Mouse (Mus musculus): ENCODE data around the gene Renbp. TPM values are rescaled to one million over a fixed set of nuclear protein-coding genes. Genes with fewer than 3 reads are reported as not detected.
A peak's percentile ranks its signal among the peaks of the same experiment; 100 is the strongest.

Renbp gene
- polyA plus RNA-seq, 1 experiment from 2014 or later = 13.3 TPM

DNA sequence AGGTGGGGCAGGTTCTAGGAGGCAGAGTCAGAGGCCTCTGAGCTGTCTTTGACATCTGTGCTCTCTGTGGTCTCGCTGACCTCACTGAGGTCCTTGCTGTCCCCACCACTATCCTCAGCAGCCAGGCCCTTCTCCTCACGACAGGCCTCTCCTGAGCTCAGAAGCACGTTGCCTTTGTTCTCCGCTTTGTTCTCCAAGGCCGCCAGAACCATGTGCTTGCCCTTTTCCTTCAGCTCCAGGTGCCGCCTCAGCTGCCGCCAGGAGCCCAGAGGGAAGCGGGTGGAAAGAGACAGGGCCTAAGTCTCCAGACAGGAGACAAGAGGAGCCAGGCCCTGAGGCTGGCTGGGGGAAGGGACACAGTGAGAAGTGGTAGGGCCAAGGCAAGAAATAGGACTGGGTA, 13.7 kb downstream of the Renbp start:
- WGBS = 77% methylated on average over 8 of the region's 8 CpGs
- Histone ChIP-seq H3K9me3 (no peaks in the 10 kb centered on the region), H3K36me3 (peaks cover 5% of the 10 kb centered on the region; the same call in 1 of the 2 replicates), H3K4me2 (no peak overlapping the region), H3K27ac (replicated peaks) (no peak overlapping the region), H3K4me3 (no peak overlapping the region), H3K9ac (no peak overlapping the region), H3K27me3 (no peaks in the 10 kb centered on the region), H3K4me1 (replicated peaks) (peaks cover 9% of the 10 kb centered on the region)
- ATAC-seq (ENCODE audit: low FRiP score, low read depth) = no peak

DNA sequence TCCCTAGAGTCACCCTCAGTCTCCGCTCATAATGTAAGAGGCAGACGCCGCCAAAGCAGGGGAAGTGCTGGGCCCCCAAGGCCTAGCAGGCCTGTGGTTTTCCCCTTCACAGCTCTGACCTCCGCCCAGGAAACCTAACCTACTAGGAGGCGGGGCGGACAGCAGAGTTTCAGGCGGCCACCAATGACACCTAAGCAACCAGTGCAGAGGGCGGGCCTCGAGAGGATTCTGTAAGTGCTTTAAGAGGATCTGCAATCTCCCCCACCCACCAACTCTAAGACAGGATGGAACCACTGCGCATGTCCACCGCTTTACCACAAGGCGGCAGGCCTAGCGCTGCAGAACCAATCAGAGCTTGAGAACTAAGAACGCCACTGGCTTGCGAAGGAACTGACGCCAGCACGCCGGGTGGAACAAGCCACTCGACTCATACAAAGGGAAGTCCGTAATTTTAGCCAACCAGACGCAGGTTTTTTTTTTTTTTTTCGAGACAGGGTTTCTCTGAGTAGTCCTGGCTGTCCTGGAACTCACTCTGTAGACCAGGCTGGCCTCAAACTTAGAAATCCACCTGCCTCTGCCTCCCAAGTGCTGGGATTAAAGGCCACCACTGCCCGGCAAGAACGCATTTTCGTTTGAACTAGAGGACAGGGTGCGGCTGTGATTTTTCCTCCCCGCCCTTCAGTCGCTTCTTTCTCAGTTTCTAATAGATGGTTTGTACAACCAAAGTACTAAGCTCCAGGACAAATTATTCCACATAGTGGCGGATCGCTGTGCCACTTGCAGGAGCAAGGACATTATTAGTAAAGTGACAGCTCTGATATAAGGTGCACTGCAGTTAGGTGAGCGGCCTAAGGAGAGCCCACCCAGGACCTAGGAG, 15.6 kb downstream of the Renbp start:
- peak overlapping the region; percentile 27 for H3K4me3 ChIP-seq
- 26% methylated on average over 31 of the region's 31 CpGs for WGBS
- peak overlapping the region; percentile 78 for H3K27ac ChIP-seq (replicated peaks)
- H3K36me3 ChIP-seq = peaks cover 5% of the 10 kb centered on the region; the same call in 1 of the 2 replicates
- ATAC-seq (ENCODE audit: low FRiP score, low read depth) = peak; percentile 98
- H3K27me3 ChIP-seq = no peaks in the 10 kb centered on the region
- no peaks in the 10 kb centered on the region for H3K9me3 ChIP-seq
- H3K9ac ChIP-seq = peak overlapping the region; percentile 22; the same call in 1 of the 2 replicates
- H3K4me1 ChIP-seq (replicated peaks) = peaks cover 2% of the 10 kb centered on the region; the same call in 1 of the 2 replicates
- H3K4me2 ChIP-seq = peak overlapping the region; percentile 50

DNA sequence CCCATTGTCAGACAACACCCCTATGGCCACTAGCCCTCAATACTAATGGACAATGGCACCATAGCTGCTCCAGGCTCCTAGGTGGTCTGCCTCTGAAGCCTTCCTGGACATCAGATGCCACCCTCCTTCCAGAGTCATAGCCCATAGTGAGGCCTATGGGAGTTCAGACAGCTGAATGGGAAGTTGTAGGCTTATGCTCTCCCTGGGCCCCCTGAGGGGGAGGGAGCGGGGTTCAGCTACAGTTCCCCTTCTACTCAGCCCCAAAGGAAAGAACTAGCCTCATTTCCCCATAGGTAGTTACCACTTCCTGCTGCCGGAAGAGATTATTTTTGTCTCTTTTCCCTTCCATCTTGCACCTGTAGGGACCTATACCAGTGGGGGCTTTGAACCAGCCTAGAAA, 19.1 kb downstream of the Renbp start:
- Histone ChIP-seq H3K4me3 (no peak overlapping the region), H3K36me3 (no peaks in the 10 kb centered on the region), H3K27me3 (no peaks in the 10 kb centered on the region), H3K9me3 (no peaks in the 10 kb centered on the region), H3K9ac (no peak overlapping the region), H3K4me1 (replicated peaks) (0 out of 2 replicates have a peak, but pooled peaks cover 2% of the 10 kb centered on the region), H3K27ac (replicated peaks) (no peak overlapping the region), H3K4me2 (no peak overlapping the region)
- 91% methylated on average over 2 of the region's 2 CpGs for WGBS
- ATAC-seq (ENCODE audit: low FRiP score, low read depth) = no peak

DNA sequence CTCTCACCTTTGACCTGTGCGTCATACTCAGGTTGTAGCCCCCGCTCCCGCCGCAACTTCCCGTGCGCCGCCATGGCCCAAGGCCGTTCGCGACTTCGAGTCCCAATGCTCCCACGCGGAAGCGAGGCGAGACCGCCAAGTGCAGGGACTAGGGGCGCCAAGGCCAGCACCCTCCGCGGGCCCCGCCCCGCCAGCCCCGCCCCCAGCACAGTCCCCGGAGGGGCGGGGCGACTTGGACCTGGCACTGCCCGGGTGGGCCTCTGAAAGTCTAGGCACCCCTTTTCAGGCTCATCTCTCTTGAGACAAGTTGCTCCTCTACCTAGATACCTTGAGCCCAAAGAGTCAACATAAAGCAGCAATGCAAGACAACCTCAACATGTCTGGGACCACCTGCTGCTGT, 19.5 kb downstream of the Renbp start:
- 34% methylated on average over 22 of the region's 26 CpGs for WGBS
- no peak overlapping the region for H3K4me3 ChIP-seq
- 0 out of 2 replicates have a peak, but pooled peaks cover 2% of the 10 kb centered on the region for H3K4me1 ChIP-seq (replicated peaks)
- no peak for ATAC-seq (ENCODE audit: low FRiP score, low read depth)
- H3K4me2 ChIP-seq = peak overlapping the region; percentile 44
- H3K27me3 ChIP-seq = no peaks in the 10 kb centered on the region
- no peaks in the 10 kb centered on the region for H3K36me3 ChIP-seq
- no peak overlapping the region for H3K27ac ChIP-seq (replicated peaks)
- no peak overlapping the region for H3K9ac ChIP-seq
- no peaks in the 10 kb centered on the region for H3K9me3 ChIP-seq

DNA sequence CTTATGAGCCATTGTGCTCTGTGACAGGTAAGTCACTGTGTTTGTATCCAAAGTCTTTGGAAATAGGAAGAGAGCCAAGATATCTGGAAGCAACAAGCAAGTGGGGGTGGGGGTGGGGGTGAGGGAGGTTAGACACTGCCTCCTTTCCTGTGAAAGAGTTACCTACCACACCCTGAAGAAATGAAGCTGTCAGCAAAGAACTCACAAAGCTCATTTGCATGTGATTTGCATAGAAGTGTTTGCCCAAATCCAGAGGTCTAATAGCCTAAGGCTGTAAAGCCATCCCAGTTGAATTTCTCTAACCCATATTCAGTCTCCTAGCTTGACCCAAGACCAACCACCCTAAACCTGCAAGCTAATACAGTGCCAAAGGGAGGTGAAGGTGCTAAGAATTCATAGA, 20.2 kb downstream of the Renbp start:
- H3K27me3 ChIP-seq = no peaks in the 10 kb centered on the region
- 0 out of 2 replicates have a peak, but pooled peaks cover 2% of the 10 kb centered on the region for H3K4me1 ChIP-seq (replicated peaks)
- no peak for ATAC-seq (ENCODE audit: low FRiP score, low read depth)
- no peak overlapping the region for H3K9ac ChIP-seq
- H3K27ac ChIP-seq (replicated peaks) = no peak overlapping the region
- H3K9me3 ChIP-seq = no peaks in the 10 kb centered on the region
- H3K4me3 ChIP-seq = no peak overlapping the region
- 0 out of 2 replicates have a peak overlapping the region, but pooled peaks have one; percentile 44 for H3K4me2 ChIP-seq
- H3K36me3 ChIP-seq = no peaks in the 10 kb centered on the region

DNA sequence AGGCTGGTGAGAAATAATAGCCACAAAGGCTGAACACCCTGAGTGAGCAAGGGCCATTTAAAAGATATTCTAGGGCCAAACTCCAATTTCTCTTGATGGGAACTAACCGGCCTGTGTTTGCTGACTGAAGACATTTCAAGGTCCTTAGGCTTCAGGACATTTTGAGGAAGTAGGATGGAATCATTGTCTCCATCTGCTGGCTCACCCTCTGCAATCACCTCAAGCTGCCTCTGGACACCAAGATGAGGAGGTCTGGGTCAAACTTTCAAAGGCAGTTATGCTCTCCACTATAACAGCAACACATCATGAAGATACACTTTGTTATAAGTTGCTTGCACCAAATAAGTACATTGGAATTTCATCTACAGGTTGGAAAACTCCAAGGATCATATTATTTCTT, 20.6 kb downstream of the Renbp start:
- no peaks in the 10 kb centered on the region for H3K27me3 ChIP-seq
- H3K4me2 ChIP-seq = no peak overlapping the region
- WGBS = 100% methylated on average over 1 of the region's 1 CpGs
- H3K27ac ChIP-seq (replicated peaks) = no peak overlapping the region
- 0 out of 2 replicates have a peak, but pooled peaks cover 2% of the 10 kb centered on the region for H3K4me1 ChIP-seq (replicated peaks)
- no peaks in the 10 kb centered on the region for H3K36me3 ChIP-seq
- H3K4me3 ChIP-seq = no peak overlapping the region
- no peak for ATAC-seq (ENCODE audit: low FRiP score, low read depth)
- H3K9me3 ChIP-seq = no peaks in the 10 kb centered on the region
- no peak overlapping the region for H3K9ac ChIP-seq

DNA sequence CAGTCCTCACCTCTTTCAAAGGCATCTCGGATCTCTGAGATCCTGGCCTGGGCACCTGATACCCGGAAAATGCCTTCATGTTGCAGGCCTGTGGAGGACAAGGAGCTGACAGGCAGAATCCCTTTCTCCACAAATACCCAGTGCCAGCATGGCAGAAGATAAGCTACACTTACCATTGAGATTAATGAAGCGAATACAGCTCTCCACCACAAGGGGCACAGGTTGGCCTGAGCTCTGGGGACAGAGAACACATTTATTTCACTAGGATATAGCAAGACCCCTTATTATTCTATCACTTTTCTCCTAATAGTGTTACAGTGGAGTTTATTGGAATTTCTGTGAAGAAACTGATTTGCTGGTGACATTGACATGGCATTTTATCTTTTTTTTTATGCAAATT, 32.7 kb downstream of the Renbp start:
- no peak for ATAC-seq (ENCODE audit: low FRiP score, low read depth)
- no peaks in the 10 kb centered on the region for H3K36me3 ChIP-seq
- no peaks in the 10 kb centered on the region for H3K9me3 ChIP-seq
- no peaks in the 10 kb centered on the region for H3K4me1 ChIP-seq (replicated peaks)
- H3K27me3 ChIP-seq = no peaks in the 10 kb centered on the region
- H3K4me3 ChIP-seq = no peak overlapping the region
- no peak overlapping the region for H3K27ac ChIP-seq (replicated peaks)
- H3K9ac ChIP-seq = no peak overlapping the region
- H3K4me2 ChIP-seq = no peak overlapping the region
- 73% methylated on average over 3 of the region's 3 CpGs for WGBS

DNA sequence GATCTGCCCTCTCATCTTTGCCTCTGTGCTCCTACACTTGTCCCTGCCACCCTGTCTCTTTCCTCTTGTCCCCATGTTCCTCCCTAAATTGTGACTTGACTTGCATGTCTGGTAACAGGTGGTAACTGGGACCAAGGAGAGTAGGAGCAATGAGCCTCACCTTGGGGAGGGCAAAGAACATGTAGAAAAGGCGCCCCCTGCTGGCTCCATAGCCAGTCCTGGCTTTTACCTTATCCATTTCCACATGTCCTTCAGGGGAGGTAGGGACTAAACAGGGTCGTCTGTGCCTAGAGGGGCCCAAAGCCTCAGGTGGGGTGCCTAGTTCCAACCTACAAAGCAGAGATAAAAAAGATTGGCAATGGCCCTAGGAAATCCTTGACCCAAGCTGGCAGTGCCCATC, 34.9 kb downstream of the Renbp start, which contains the start of gene L1cam:
Gene L1cam (minus strand): TSS at position 387 of the 400 bp plus-strand sequence.
- no peak within 1 kb of the TSS for H3K27ac ChIP-seq (replicated peaks)
- no peaks in the 10 kb centered on the region for H3K4me1 ChIP-seq (replicated peaks)
- no peaks in the 10 kb centered on the region for H3K36me3 ChIP-seq
- no peaks in the 10 kb centered on the region for H3K9me3 ChIP-seq
- 22% methylated on average over 2 of the region's 2 CpGs for WGBS
- no peak within 1 kb of the TSS for H3K4me3 ChIP-seq
- H3K9ac ChIP-seq = no peak within 1 kb of the TSS
- no peak within 1 kb of the TSS for H3K4me2 ChIP-seq
- no peaks in the 10 kb centered on the region for H3K27me3 ChIP-seq
- no peak for ATAC-seq (ENCODE audit: low FRiP score, low read depth)

DNA sequence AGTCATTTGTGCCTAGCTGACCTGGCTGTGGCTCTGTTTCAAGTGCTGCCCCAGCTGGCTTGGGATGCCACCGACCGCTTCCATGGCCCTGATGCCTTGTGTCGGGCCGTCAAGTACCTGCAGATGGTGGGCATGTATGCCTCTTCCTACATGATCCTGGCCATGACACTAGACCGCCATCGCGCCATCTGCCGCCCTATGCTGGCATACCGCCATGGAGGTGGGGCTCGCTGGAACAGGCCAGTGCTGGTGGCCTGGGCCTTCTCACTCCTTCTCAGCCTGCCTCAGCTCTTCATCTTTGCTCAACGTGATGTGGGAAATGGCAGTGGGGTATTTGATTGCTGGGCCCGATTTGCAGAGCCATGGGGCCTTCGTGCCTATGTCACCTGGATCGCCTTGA, 37.8 kb downstream of the Renbp start:
- ATAC-seq (ENCODE audit: low FRiP score, low read depth) = no peak
- Histone ChIP-seq H3K4me1 (replicated peaks) (no peaks in the 10 kb centered on the region), H3K27me3 (no peaks in the 10 kb centered on the region), H3K9ac (no peak overlapping the region), H3K27ac (replicated peaks) (no peak overlapping the region), H3K4me2 (no peak overlapping the region), H3K9me3 (no peaks in the 10 kb centered on the region), H3K4me3 (no peak overlapping the region), H3K36me3 (no peaks in the 10 kb centered on the region)
- WGBS = 95% methylated on average over 14 of the region's 14 CpGs

DNA sequence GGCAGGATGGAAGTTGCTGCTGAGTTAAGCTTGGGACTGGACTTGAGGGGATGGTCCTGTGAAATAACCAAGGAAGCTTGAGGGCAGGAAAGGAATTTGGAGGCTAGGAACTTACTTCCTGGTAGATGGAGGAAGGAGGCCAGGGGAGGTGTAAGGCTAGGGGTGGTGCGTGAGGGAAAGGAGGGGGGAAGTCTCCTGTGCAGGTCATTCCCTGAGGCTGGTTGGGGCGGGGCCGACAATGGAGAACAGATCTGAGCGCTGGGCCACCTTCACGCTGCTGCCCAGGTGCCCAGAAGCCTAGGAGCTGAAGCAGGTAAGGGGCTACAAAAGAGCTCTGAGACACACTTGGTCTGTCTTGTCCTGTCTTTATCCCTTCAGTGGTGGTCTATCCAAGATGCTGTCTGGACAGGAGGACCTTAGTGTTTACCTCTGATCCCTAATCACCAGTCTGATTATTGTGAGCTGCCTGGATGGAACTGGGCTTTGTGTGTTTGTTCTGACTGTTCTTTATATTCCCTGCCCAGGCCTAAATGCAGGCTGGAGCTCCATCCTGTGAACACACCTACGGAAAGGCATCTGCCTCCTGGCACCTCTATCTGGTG, 39.0 kb downstream of the Renbp start, which contains the start of gene Avpr2:
Gene Avpr2 (plus strand): TSS at position 552 of the 602 bp plus-strand sequence.
- H3K27ac ChIP-seq (replicated peaks) = no peak within 1 kb of the TSS
- H3K36me3 ChIP-seq = no peaks in the 10 kb centered on the region
- H3K4me1 ChIP-seq (replicated peaks) = no peaks in the 10 kb centered on the region
- ATAC-seq (ENCODE audit: low FRiP score, low read depth) = no peak
- no peak within 1 kb of the TSS for H3K4me3 ChIP-seq
- 78% methylated on average over 6 of the region's 6 CpGs for WGBS
- no peak within 1 kb of the TSS for H3K4me2 ChIP-seq
- H3K27me3 ChIP-seq = no peaks in the 10 kb centered on the region
- H3K9ac ChIP-seq = no peak within 1 kb of the TSS
- no peaks in the 10 kb centered on the region for H3K9me3 ChIP-seq

DNA sequence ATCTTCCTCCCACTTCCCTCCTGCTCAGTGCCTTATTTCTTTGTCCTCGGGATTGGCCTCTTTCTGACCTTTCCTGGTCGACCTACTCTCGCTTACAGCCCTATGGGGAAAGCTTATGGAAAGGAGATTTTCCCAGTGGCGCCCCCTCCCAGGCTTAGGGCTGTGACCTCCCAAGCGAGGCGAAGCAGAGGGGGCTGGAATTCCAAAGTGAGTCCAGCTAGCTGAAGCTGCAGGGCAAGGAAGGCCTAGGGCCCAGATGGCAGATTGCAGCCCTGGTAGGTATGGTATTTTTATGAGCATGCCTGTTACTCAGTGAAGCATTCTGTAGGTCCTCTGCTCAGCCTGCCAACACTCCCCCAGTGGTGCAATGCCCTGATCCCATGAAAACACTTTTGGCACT, 49.2 kb downstream of the Renbp start:
- ATAC-seq (ENCODE audit: low FRiP score, low read depth) = peak; percentile 10
- no peaks in the 10 kb centered on the region for H3K27me3 ChIP-seq
- H3K4me3 ChIP-seq = peak overlapping the region; percentile 60; the same call in 1 of the 2 replicates
- H3K4me2 ChIP-seq = peak overlapping the region; percentile 61
- peak overlapping the region; percentile 83 for H3K27ac ChIP-seq (replicated peaks)
- 22% methylated on average over 6 of the region's 6 CpGs for WGBS
- peaks cover 18% of the 10 kb centered on the region for H3K4me1 ChIP-seq (replicated peaks)
- no peaks in the 10 kb centered on the region for H3K36me3 ChIP-seq
- H3K9ac ChIP-seq = peak overlapping the region; percentile 70; the same call in 1 of the 2 replicates
- H3K9me3 ChIP-seq = no peaks in the 10 kb centered on the region

DNA sequence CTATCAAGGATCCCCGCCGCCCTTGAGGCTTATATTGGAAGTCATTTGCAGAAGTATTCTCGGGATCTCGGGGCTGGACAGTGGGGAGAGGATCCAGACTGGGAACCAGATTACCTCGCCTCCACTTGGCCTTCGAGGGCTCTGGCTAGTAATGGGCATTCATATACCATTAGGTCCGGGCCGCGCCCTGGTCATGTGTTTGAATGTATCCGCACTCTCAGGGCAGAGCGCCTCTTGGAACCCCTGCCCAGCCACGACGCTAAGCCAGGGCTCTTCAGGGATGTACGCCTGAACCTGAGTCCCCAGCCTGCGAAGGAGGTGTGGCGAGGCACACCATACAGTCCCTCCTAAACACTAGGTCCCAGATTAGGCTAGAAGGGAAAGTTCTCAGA, 49.6 kb downstream of the Renbp start:
- Histone ChIP-seq H3K4me2 (peak overlapping the region; percentile 61), H3K36me3 (no peaks in the 10 kb centered on the region), H3K4me3 (peak overlapping the region; percentile 60), H3K27ac (replicated peaks) (peak overlapping the region; percentile 83), H3K9me3 (no peaks in the 10 kb centered on the region), H3K4me1 (replicated peaks) (peaks cover 19% of the 10 kb centered on the region), H3K9ac (peak overlapping the region; percentile 70), H3K27me3 (no peaks in the 10 kb centered on the region)
- WGBS = 30% methylated on average over 16 of the region's 16 CpGs
- peak; percentile 45 for ATAC-seq (ENCODE audit: low FRiP score, low read depth)

All from hindbrain, embryonic 15.5 days (tissue).